Mouse (Mus musculus): Measurements from ENCODE around the gene Kbtbd7.
"Not testable (repeated sequence)": the region's sequence is repeated elsewhere in the genome, so short reads cannot be mapped to it uniquely, and the experiment has no call there.

Kbtbd7 gene

GRCm38 (mm10) chr14:79434068-79434467, 7.8 kb downstream of the Kbtbd7 start:
- no peak for TF ChIP-seq GATA4 (IDR thresholded peaks at IDR 0.05; ENCODE audit: insufficient replicate concordance, low read length)

GRCm38 (mm10) chr14:79440655-79441054, 14.3 kb downstream of the Kbtbd7 start:
- no peak for TF ChIP-seq GATA4 (IDR thresholded peaks at IDR 0.05; ENCODE audit: insufficient replicate concordance, low read length)

GRCm38 (mm10) chr14:79441441-79441840, 15.1 kb downstream of the Kbtbd7 start:
- TF ChIP-seq GATA4 (IDR thresholded peaks at IDR 0.05; ENCODE audit: insufficient replicate concordance, low read length), result no peak

GRCm38 (mm10) chr14:79444601-79445000, 18.3 kb downstream of the Kbtbd7 start:
- TF ChIP-seq GATA4 (IDR thresholded peaks at IDR 0.05; ENCODE audit: insufficient replicate concordance, low read length), result no peak

- TF ChIP-seq GATA4 (IDR thresholded peaks at IDR 0.05; ENCODE audit: insufficient replicate concordance, low read length), result no peak
Observed at GRCm38 (mm10) chr14:79445055-79445620, 18.8 kb downstream of the Kbtbd7 start.

GRCm38 (mm10) chr14:79451681-79452590, 25.6 kb downstream of the Kbtbd7 start, which contains the start of gene Kbtbd6:
Gene Kbtbd6, plus strand, starts transcription at chr14:79451835.
- TF ChIP-seq GATA4 (IDR thresholded peaks at IDR 0.05; ENCODE audit: insufficient replicate concordance, low read length), result not testable (repeated sequence)

- TF ChIP-seq GATA4 (IDR thresholded peaks at IDR 0.05; ENCODE audit: insufficient replicate concordance, low read length), result no peak
Observed at GRCm38 (mm10) chr14:79460401-79460800, 34.1 kb downstream of the Kbtbd7 start.

- no peak for TF ChIP-seq GATA4 (IDR thresholded peaks at IDR 0.05; ENCODE audit: insufficient replicate concordance, low read length)
Observed at GRCm38 (mm10) chr14:79460988-79461387, 34.7 kb downstream of the Kbtbd7 start.

GRCm38 (mm10) chr14:79465623-79466022, 39.3 kb downstream of the Kbtbd7 start:
- TF ChIP-seq GATA4 (IDR thresholded peaks at IDR 0.05; ENCODE audit: insufficient replicate concordance, low read length), result no peak

- TF ChIP-seq GATA4 (IDR thresholded peaks at IDR 0.05; ENCODE audit: insufficient replicate concordance, low read length), result no peak
Observed at GRCm38 (mm10) chr14:79467621-79468020, 41.3 kb downstream of the Kbtbd7 start.

- TF ChIP-seq GATA4 (IDR thresholded peaks at IDR 0.05; ENCODE audit: insufficient replicate concordance, low read length), result no peak
Observed at GRCm38 (mm10) chr14:79473384-79473783, 47.1 kb downstream of the Kbtbd7 start.

Measured in liver, adult (tissue).